Mouse (Mus musculus): ENCODE data around the gene Zzef1. TPM values are rescaled to one million over a fixed set of nuclear protein-coding genes. Genes with fewer than 3 reads are reported as not detected.

Gene Zzef1
- polyA plus RNA-seq, 1 experiment, result 21.8 TPM

DNA sequence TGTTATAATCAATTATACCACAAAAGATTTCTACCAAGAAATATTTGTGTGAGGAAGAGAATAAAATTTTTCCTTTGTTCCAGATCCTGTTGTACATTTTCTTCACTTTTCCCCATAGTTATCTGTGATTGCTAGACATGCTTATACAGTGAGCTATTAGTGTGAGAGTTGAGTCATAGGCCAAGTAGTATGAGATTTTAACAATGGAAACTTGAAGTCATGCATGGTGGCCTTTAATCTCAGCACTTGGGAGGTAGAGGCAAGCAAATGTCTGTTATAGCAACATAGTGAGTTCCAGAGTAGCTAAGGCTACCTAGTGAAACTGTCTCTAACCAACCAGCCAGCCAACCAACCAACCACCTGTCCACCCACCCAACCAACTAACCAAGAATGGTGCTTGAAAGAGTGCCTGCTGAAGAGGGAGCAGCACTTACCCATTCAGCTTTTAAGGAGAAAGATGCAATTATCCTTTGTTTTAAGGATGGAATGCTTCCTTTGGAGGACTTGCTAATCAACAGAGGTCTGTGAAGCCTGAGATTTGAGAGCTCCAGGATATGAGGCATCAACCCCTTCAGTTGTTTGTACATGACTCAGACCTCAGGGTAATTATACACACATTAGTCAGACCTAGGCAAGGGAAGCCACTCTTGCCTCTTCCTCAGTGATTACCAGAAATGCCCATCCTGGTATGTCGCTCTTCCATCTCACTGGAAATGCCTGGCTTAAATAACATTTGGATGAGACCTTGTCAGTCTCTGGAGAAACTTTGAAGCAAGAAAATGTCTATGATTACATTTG lies 52.0 kb downstream of the Zzef1 start:
- H3K36me3 ChIP-seq (ENCODE audit: control insufficient read depth, insufficient read depth, low read length), result peaks cover 14% of the 10 kb centered on the region
- 100% methylated on average over 1 of the region's 1 CpGs for WGBS
- H3K4me3 ChIP-seq (ENCODE audit: insufficient read depth, low read depth, low read length), result no peak overlapping the region
- DNase-seq, result no peak
- H3K27ac ChIP-seq (ENCODE audit: insufficient read depth, low read depth, low read length), result no peak overlapping the region
- TF ChIP-seq CTCF (conservative IDR thresholded peaks at IDR 0.05; ENCODE audit: insufficient read depth, insufficient read length, low read depth, low read length) (no peak), POLR2A (IDR thresholded peaks at IDR 0.05; ENCODE audit: low read depth, low read length) (no peak)
- H3K27me3 ChIP-seq (replicated peaks; ENCODE audit: control insufficient read depth, insufficient read depth, low read length), result no peaks in the 10 kb centered on the region
- no peaks in the 10 kb centered on the region for H3K4me1 ChIP-seq (ENCODE audit: control insufficient read depth, insufficient read depth, low read length)

DNA sequence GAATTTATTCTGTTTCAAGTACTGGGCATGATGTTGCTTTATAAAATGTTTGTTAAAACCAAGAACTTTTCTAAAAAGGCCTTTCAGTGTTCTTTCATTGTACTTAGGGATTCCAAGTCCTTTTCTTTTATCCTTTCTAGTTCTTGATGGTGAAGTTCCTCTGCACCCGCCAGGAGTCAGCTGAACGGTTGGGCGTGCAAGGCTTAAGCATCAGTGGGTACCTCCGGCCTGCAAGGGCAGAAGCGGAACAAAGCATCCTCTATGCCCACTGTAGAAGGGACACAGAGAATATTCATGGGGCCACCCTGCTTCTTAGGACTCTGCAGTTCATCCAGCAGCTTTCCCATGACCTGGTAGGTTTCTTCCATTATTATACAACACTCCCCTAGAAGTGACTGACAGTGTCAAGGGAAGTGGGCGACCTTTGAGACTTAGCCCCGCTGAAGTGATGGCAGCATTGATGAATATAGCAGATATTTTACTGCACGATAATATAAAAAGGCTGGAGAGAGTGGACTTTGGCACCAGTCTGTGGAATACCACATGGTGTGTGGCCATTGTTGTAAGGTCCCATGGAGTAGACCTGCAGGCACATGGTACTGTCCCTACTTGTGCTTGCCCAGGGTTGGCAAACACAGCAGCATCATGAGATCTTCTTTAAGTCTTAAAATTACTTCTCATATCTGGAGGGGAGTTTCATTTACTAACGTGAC lies 54.5 kb downstream of the Zzef1 start:
- peaks cover 14% of the 10 kb centered on the region for H3K36me3 ChIP-seq (ENCODE audit: control insufficient read depth, insufficient read depth, low read length)
- TF ChIP-seq POLR2A (IDR thresholded peaks at IDR 0.05; ENCODE audit: low read depth, low read length) (no peak), CTCF (conservative IDR thresholded peaks at IDR 0.05; ENCODE audit: insufficient read depth, insufficient read length, low read depth, low read length) (no peak)
- 89% methylated on average over 9 of the region's 9 CpGs for WGBS
- H3K27ac ChIP-seq (ENCODE audit: insufficient read depth, low read depth, low read length), result no peak overlapping the region
- DNase-seq, result no peak
- no peaks in the 10 kb centered on the region for H3K27me3 ChIP-seq (replicated peaks; ENCODE audit: control insufficient read depth, insufficient read depth, low read length)
- H3K4me3 ChIP-seq (ENCODE audit: insufficient read depth, low read depth, low read length), result no peak overlapping the region
- no peaks in the 10 kb centered on the region for H3K4me1 ChIP-seq (ENCODE audit: control insufficient read depth, insufficient read depth, low read length)

DNA sequence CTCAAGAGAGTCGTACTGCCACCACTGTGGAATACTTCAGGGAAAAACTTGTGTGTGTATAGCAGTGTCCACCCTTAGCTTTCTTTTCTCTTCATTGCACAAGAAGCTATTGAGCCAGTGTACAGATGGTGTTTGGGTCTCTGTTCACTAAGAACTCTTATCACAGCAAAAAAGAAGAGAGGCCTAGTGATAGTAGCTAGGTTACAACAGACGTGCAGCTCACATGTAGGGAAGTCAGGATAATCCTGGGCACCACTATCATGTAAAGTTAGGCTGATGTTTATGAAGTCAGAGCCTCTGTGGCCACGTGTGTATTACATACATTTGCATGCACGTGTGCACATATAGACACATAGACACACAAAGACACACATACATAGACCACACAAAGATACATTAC lies 55.2 kb downstream of the Zzef1 start:
- TF ChIP-seq CTCF (conservative IDR thresholded peaks at IDR 0.05; ENCODE audit: insufficient read depth, insufficient read length, low read depth, low read length) (no peak), POLR2A (IDR thresholded peaks at IDR 0.05; ENCODE audit: low read depth, low read length) (no peak)
- no peak for DNase-seq
- Histone ChIP-seq H3K4me1 (ENCODE audit: control insufficient read depth, insufficient read depth, low read length) (no peaks in the 10 kb centered on the region), H3K36me3 (ENCODE audit: control insufficient read depth, insufficient read depth, low read length) (peaks cover 15% of the 10 kb centered on the region), H3K4me3 (ENCODE audit: insufficient read depth, low read depth, low read length) (no peak overlapping the region), H3K27me3 (replicated peaks; ENCODE audit: control insufficient read depth, insufficient read depth, low read length) (no peaks in the 10 kb centered on the region), H3K27ac (ENCODE audit: insufficient read depth, low read depth, low read length) (no peak overlapping the region)
- WGBS, result 88% methylated on average over 4 of the region's 4 CpGs

GRCm38 (mm10) chr11:72852122-72852521 lies 56.1 kb downstream of the Zzef1 start:
- 96% methylated on average over 1 of the region's 1 CpGs for WGBS
- no peak overlapping the region for H3K4me3 ChIP-seq (ENCODE audit: insufficient read depth, low read depth, low read length)
- no peak for DNase-seq
- TF ChIP-seq POLR2A (IDR thresholded peaks at IDR 0.05; ENCODE audit: low read depth, low read length) (no peak), CTCF (conservative IDR thresholded peaks at IDR 0.05; ENCODE audit: insufficient read depth, insufficient read length, low read depth, low read length) (no peak)
- no peaks in the 10 kb centered on the region for H3K4me1 ChIP-seq (ENCODE audit: control insufficient read depth, insufficient read depth, low read length)
- H3K36me3 ChIP-seq (ENCODE audit: control insufficient read depth, insufficient read depth, low read length), result peaks cover 15% of the 10 kb centered on the region
- no peaks in the 10 kb centered on the region for H3K27me3 ChIP-seq (replicated peaks; ENCODE audit: control insufficient read depth, insufficient read depth, low read length)
- H3K27ac ChIP-seq (ENCODE audit: insufficient read depth, low read depth, low read length), result no peak overlapping the region

- no peak overlapping the region for H3K4me3 ChIP-seq (ENCODE audit: insufficient read depth, low read depth, low read length)
- H3K4me1 ChIP-seq (ENCODE audit: control insufficient read depth, insufficient read depth, low read length), result no peaks in the 10 kb centered on the region
- TF ChIP-seq CTCF (conservative IDR thresholded peaks at IDR 0.05; ENCODE audit: insufficient read depth, insufficient read length, low read depth, low read length) (no peak), POLR2A (IDR thresholded peaks at IDR 0.05; ENCODE audit: low read depth, low read length) (no peak)
- 96% methylated on average over 4 of the region's 4 CpGs for WGBS
- H3K27me3 ChIP-seq (replicated peaks; ENCODE audit: control insufficient read depth, insufficient read depth, low read length), result no peaks in the 10 kb centered on the region
- H3K36me3 ChIP-seq (ENCODE audit: control insufficient read depth, insufficient read depth, low read length), result peaks cover 17% of the 10 kb centered on the region
- H3K27ac ChIP-seq (ENCODE audit: insufficient read depth, low read depth, low read length), result no peak overlapping the region
- DNase-seq, result no peak
Measured at GRCm38 (mm10) chr11:72853086-72853485, 57.1 kb downstream of the Zzef1 start.

DNA sequence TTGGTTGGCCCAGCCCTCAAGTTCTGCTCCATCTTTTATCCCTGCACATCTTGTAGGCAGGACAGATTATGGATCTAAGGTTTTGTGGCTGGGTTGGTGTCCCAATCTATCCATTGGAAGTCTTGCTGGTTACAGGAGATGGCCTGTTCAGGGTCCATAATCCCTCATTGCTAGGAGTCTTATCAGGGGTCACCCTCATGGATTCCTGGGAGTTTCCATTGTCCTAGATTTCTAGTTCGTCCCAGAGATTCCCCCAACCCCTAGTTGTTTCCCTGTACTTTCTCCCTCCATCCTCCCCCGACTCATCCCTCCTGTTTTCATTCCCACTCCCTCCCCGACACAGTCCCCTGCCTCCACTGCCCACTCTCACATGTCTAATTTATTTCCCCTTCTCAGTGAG lies 58.2 kb downstream of the Zzef1 start:
- Histone ChIP-seq H3K27ac (ENCODE audit: insufficient read depth, low read depth, low read length) (no peak overlapping the region), H3K27me3 (replicated peaks; ENCODE audit: control insufficient read depth, insufficient read depth, low read length) (no peaks in the 10 kb centered on the region), H3K36me3 (ENCODE audit: control insufficient read depth, insufficient read depth, low read length) (peaks cover 11% of the 10 kb centered on the region), H3K4me1 (ENCODE audit: control insufficient read depth, insufficient read depth, low read length) (no peaks in the 10 kb centered on the region), H3K4me3 (ENCODE audit: insufficient read depth, low read depth, low read length) (no peak overlapping the region)
- 58% methylated on average over 3 of the region's 3 CpGs for WGBS
- TF ChIP-seq CTCF (conservative IDR thresholded peaks at IDR 0.05; ENCODE audit: insufficient read depth, insufficient read length, low read depth, low read length) (no peak), POLR2A (IDR thresholded peaks at IDR 0.05; ENCODE audit: low read depth, low read length) (no peak)
- DNase-seq, result no peak

GRCm38 (mm10) chr11:72856764-72857163 lies 60.7 kb downstream of the Zzef1 start:
- DNase-seq, result no peak
- TF ChIP-seq CTCF (conservative IDR thresholded peaks at IDR 0.05; ENCODE audit: insufficient read depth, insufficient read length, low read depth, low read length) (no peak), POLR2A (IDR thresholded peaks at IDR 0.05; ENCODE audit: low read depth, low read length) (no peak)
- no peaks in the 10 kb centered on the region for H3K4me1 ChIP-seq (ENCODE audit: control insufficient read depth, insufficient read depth, low read length)
- no peaks in the 10 kb centered on the region for H3K27me3 ChIP-seq (replicated peaks; ENCODE audit: control insufficient read depth, insufficient read depth, low read length)
- H3K36me3 ChIP-seq (ENCODE audit: control insufficient read depth, insufficient read depth, low read length), result peaks cover 6% of the 10 kb centered on the region
- no peak overlapping the region for H3K4me3 ChIP-seq (ENCODE audit: insufficient read depth, low read depth, low read length)
- WGBS, result 85% methylated on average over 2 of the region's 2 CpGs
- no peak overlapping the region for H3K27ac ChIP-seq (ENCODE audit: insufficient read depth, low read depth, low read length)
